ENCODE assay signal across 8 mouse cellular contexts in the genomic region with DNA sequence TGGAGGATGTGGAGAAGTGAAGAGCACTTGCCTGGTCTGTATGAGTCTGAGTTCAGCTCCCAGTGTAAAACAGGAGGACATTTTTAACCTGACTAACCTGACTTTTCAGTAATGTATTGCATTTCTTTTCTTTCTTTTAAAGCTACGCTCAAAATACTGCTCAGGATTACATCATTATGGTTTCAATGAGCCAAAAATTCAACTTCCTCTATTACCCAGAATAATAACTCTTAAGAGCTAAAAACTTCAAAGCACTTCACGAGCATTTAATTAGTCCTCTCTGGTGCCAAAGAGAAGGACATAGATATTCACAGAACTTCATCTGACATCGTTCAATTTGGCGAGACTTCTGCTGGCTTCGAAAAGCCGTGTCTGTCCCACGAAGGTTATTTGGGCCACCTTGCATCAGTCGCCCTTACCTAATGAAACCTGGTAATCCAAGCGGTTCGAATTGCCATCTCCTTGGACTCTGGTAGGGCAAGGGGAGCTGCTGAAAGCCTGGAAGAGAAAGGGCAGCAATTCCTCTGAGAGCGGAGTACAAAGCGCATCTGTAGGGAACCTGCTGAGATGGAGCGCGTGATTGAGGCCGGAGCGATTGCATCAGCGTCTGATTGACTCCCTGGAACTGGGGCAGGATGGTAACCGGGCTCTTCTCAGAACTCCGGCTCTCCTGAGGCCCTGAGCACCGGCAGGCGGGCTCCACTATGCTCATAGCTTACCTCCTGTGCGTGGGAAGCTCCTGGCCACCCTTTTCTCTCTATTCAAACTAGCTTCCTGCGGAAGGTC. TPM values are rescaled to one million over a fixed set of nuclear protein-coding genes. Genes with fewer than 3 reads are reported as not detected.
A peak's percentile ranks its signal among the peaks of the same experiment; 100 is the strongest.
DNase-seq lines count a peak whose midpoint lies in the region; ATAC-seq and TF ChIP-seq lines count a peak whose summit lies in the region.

No protein-coding gene starts in this region.

- H3K4me3 ChIP-seq in ES-Bruce4 (ENCODE audit: low read depth, low read length), result peak overlapping the region; percentile 64
- peak overlapping the region; percentile 46 for H3K4me3 ChIP-seq in bone marrow macrophage, adult 2 months (ENCODE audit: insufficient read depth, low read length)
- H3K4me3 ChIP-seq in intestine, postnatal 0 days (ENCODE audit: low read depth, low read length), result no peak overlapping the region
- H3K4me3 ChIP-seq in midbrain, embryonic 14.5 days (replicated peaks; ENCODE audit: low read depth, low read length), result no peak overlapping the region

- peak; percentile 80 for TF ChIP-seq EP300 in ES-Bruce4 (IDR thresholded peaks at IDR 0.05; ENCODE audit: insufficient read depth, low read depth, low read length)

- WGBS in intestine, postnatal 0 days, result 29% methylated on average over 23 of the region's 23 CpGs
- WGBS in midbrain, embryonic 14.5 days, result 16% methylated on average over 23 of the region's 23 CpGs

- intact Hi-C loops in left cerebral cortex, postnatal 4 days (cut with DNase I), result no loop called here

- peaks cover 3% of the 10 kb centered on the region for H3K4me1 ChIP-seq in ES-Bruce4 (ENCODE audit: control insufficient read depth, insufficient read depth, low read length)
- peaks cover 24% of the 10 kb centered on the region for H3K4me1 ChIP-seq in bone marrow macrophage, adult 2 months (ENCODE audit: control insufficient read depth, insufficient read depth, low read length)
- 0 out of 2 replicates have a peak, but pooled peaks cover 11% of the 10 kb centered on the region for H3K4me1 ChIP-seq in intestine, postnatal 0 days (replicated peaks; ENCODE audit: control insufficient read depth, insufficient read depth, low read length)
- H3K4me1 ChIP-seq in midbrain, embryonic 14.5 days (ENCODE audit: control insufficient read depth, insufficient read depth, low read length), result peaks cover 4% of the 10 kb centered on the region

- H3K4me2 ChIP-seq in intestine, postnatal 0 days (replicated peaks; ENCODE audit: low read depth), result peak overlapping the region; percentile 46
- peak overlapping the region; percentile 42 for H3K4me2 ChIP-seq in midbrain, embryonic 14.5 days (ENCODE audit: low read length)

- peak; percentile 8 for DNase-seq in left cerebral cortex, postnatal 4 days
- DNase-seq in midbrain, embryonic 14.5 days, result peak; percentile 58
- DNase-seq in urinary bladder, adult 18-20 months (ENCODE audit: low spot score in 2 of 2), result no peak
- DNase-seq in ovary, postnatal 10 days (ENCODE audit: low spot score), result no peak

- TF ChIP-seq POLR2A in ES-Bruce4 (IDR thresholded peaks at IDR 0.05; ENCODE audit: insufficient read depth, low read length), result no peak
- no peak for TF ChIP-seq POLR2A in bone marrow macrophage, adult 2 months (IDR thresholded peaks at IDR 0.05; ENCODE audit: borderline replicate concordance, low read depth, low read length)

- peak overlapping the region; percentile 55 for H3K9ac ChIP-seq in ES-Bruce4 (ENCODE audit: low read depth, poor library complexity, severe bottlenecking)
- no peak overlapping the region for H3K9ac ChIP-seq in intestine, postnatal 0 days (ENCODE audit: low read depth, low read length)
- no peak overlapping the region for H3K9ac ChIP-seq in midbrain, embryonic 14.5 days (replicated peaks; ENCODE audit: low read length)

- peak overlapping the region; percentile 74 for H3K27ac ChIP-seq in ES-Bruce4 (ENCODE audit: insufficient read depth, low read length)
- peak overlapping the region; percentile 61 for H3K27ac ChIP-seq in bone marrow macrophage, adult 2 months (ENCODE audit: insufficient read depth, low read depth, low read length)
- peak overlapping the region; percentile 68 for H3K27ac ChIP-seq in intestine, postnatal 0 days (ENCODE audit: low read depth, low read length)
- H3K27ac ChIP-seq in midbrain, embryonic 14.5 days (replicated peaks; ENCODE audit: low read depth, low read length), result no peak overlapping the region

- peak; percentile 81 for ATAC-seq in granulocyte monocyte progenitor cell, adult 5-6 weeks (replicated peaks; ENCODE audit: poor library complexity, severe bottlenecking)
- ATAC-seq in intestine, postnatal 0 days, result peak; percentile 34; the same call in 1 of the 2 replicates
- ATAC-seq in midbrain, embryonic 14.5 days (ENCODE audit: low FRiP score, low TSS enrichment), result no peak

- H3K36me3 ChIP-seq in ES-Bruce4 (ENCODE audit: control insufficient read depth, insufficient read depth, low read length, poor library complexity, severe bottlenecking), result no peaks in the 10 kb centered on the region
- no peaks in the 10 kb centered on the region for H3K36me3 ChIP-seq in intestine, postnatal 0 days (ENCODE audit: control insufficient read depth, insufficient read depth)
- H3K36me3 ChIP-seq in midbrain, embryonic 14.5 days (ENCODE audit: control insufficient read depth, insufficient read depth, low read length), result no peaks in the 10 kb centered on the region

- no peaks in the 10 kb centered on the region; the same call in 1 of the 2 replicates for H3K9me3 ChIP-seq in ES-Bruce4 (replicated peaks; ENCODE audit: control insufficient read depth, insufficient read depth, low read length, poor library complexity, severe bottlenecking)
- no peaks in the 10 kb centered on the region for H3K9me3 ChIP-seq in intestine, postnatal 0 days (ENCODE audit: control insufficient read depth)
- H3K9me3 ChIP-seq in midbrain, embryonic 14.5 days (ENCODE audit: control insufficient read depth, low read length), result no peaks in the 10 kb centered on the region

- TF ChIP-seq CTCF in ES-Bruce4 (IDR thresholded peaks at IDR 0.05; ENCODE audit: low read depth, low read length), result no peak
- no peak for TF ChIP-seq CTCF in bone marrow macrophage, adult 2 months (IDR thresholded peaks at IDR 0.05; ENCODE audit: low read depth, low read length)
- no peak for TF ChIP-seq CTCF in intestine, postnatal 0 days (IDR thresholded peaks at IDR 0.05; ENCODE audit: low read depth)

- no peaks in the 10 kb centered on the region for H3K27me3 ChIP-seq in ES-Bruce4 (ENCODE audit: control insufficient read depth, insufficient read depth, low read length, poor library complexity, severe bottlenecking)
- no peaks in the 10 kb centered on the region for H3K27me3 ChIP-seq in intestine, postnatal 0 days (replicated peaks; ENCODE audit: control insufficient read depth, insufficient read depth, low read length)
- H3K27me3 ChIP-seq in midbrain, embryonic 14.5 days (ENCODE audit: control insufficient read depth, insufficient read depth, low read length), result no peaks in the 10 kb centered on the region

RNA-seq across cellular contexts. Expression of gene Siah1a, which starts 11.4 kb away (rescaled TPM):
- 19.1 and 20.9 TPM in 2 replicates for polyA plus RNA-seq in ES-Bruce4 (2011; ENCODE audit: insufficient read depth, insufficient read length, low read depth, missing spikeins)
- polyA plus RNA-seq in bone marrow macrophage, adult 2 months (2012; ENCODE audit: insufficient read depth, insufficient read length, missing spikeins), result 11.1 and 11.8 TPM in 2 replicates
- 8.1 and 14.1 TPM in 2 replicates for total RNA-seq in granulocyte monocyte progenitor cell, adult 5-6 weeks (2014; fragmentation: Nextera tagmentation)
- 14.5 and 21.0 TPM in 2 replicates for total RNA-seq in granulocyte monocyte progenitor cell, adult 5-6 weeks (2017)
- polyA plus RNA-seq in intestine, postnatal 0 days (2015; fragmentation: Nextera tagmentation; extraction: Ambion mirVana), result 26.3 and 26.5 TPM in 2 replicates
- 10 to 100 TPM; 47.1 to 50.1 TPM for total RNA-seq in left cerebral cortex, postnatal 4 days (2021)
- 105 and 107 TPM in 2 replicates for polyA plus RNA-seq in midbrain, embryonic 14.5 days (2014; fragmentation: Nextera tagmentation; extraction: Ambion mirVana)

RNA-seq across cellular contexts. Expression of gene Gm10638, which starts 11.6 kb away (rescaled TPM):
- polyA plus RNA-seq in ES-Bruce4 (2011; ENCODE audit: insufficient read depth, insufficient read length, low read depth, missing spikeins), result not detected in 2 replicates
- 0.91 TPM in 1 of 2 replicates, not detected in the other for polyA plus RNA-seq in bone marrow macrophage, adult 2 months (2012; ENCODE audit: insufficient read depth, insufficient read length, missing spikeins)
- not detected in 2 replicates for total RNA-seq in granulocyte monocyte progenitor cell, adult 5-6 weeks (2014; fragmentation: Nextera tagmentation)
- total RNA-seq in granulocyte monocyte progenitor cell, adult 5-6 weeks (2017), result 0.36 TPM in 1 of 2 replicates, not detected in the other
- 3.5 and 4.3 TPM in 2 replicates for polyA plus RNA-seq in intestine, postnatal 0 days (2015; fragmentation: Nextera tagmentation; extraction: Ambion mirVana)
- 1 to 10 TPM; 2.3 to 2.5 TPM for total RNA-seq in left cerebral cortex, postnatal 4 days (2021)
- polyA plus RNA-seq in midbrain, embryonic 14.5 days (2014; fragmentation: Nextera tagmentation; extraction: Ambion mirVana), result 5.7 and 7.0 TPM in 2 replicates

Comparison
In these comparisons a context has a peak if more than half of its experiments do, and no peak if none do; other contexts are left out.
1. H3K4me3 ChIP-seq: peak in ES-Bruce4 (single experiment) and bone marrow macrophage, adult 2 months (single experiment); none in intestine, postnatal 0 days (single experiment) and midbrain, embryonic 14.5 days (single experiment).
2. DNase-seq: peak in left cerebral cortex, postnatal 4 days (single experiment) and midbrain, embryonic 14.5 days (single experiment); none in urinary bladder, adult 18-20 months (0 of 2) and ovary, postnatal 10 days (single experiment).